Mouse (Mus musculus) adrenal gland, adult 2 months (tissue): ENCODE measurements around the gene Zfp689. TPM values are rescaled to one million over a fixed set of nuclear protein-coding genes. Genes with fewer than 3 reads are reported as not detected.
A peak's percentile ranks its signal among the peaks of the same experiment; 100 is the strongest.
"Not testable (repeated sequence)": the region's sequence is repeated elsewhere in the genome, so short reads cannot be mapped to it uniquely, and the experiment has no call there.

Experiments used
- DNase-seq: peaks from one replicate; pipeline ENCODE4 v3.0.0; 2021
- long read RNA-seq: library from polyadenylated mRNA; stranded (forward); transcript quantifications from one replicate; pipeline ENCODE4 v2.0.0, GENCODE M21; 2021
- polyA plus RNA-seq: library from polyadenylated mRNA; depleted of rRNA; stranded (reverse); fragments of >200 nt; gene quantifications from 2 replicates; pipeline ENCODE4 v1.2.3, GENCODE M21; 2012; rRNA removed
- total RNA-seq, 2 experiments: library from RNA; stranded (reverse); gene quantifications; 2 replicates each; pipeline ENCODE4 v1.2.3; 2021

Gene Zfp689
- total RNA-seq (1 to 10 TPM; 3.9 to 4.6 TPM), polyA plus RNA-seq (7.0 and 7.1 TPM in 2 replicates)
- long read RNA-seq, partial matches to known transcripts = 0 of 2 reads
- long read RNA-seq, other reads (novel, unspliced or antisense) = 1 of 2 reads

DNA sequence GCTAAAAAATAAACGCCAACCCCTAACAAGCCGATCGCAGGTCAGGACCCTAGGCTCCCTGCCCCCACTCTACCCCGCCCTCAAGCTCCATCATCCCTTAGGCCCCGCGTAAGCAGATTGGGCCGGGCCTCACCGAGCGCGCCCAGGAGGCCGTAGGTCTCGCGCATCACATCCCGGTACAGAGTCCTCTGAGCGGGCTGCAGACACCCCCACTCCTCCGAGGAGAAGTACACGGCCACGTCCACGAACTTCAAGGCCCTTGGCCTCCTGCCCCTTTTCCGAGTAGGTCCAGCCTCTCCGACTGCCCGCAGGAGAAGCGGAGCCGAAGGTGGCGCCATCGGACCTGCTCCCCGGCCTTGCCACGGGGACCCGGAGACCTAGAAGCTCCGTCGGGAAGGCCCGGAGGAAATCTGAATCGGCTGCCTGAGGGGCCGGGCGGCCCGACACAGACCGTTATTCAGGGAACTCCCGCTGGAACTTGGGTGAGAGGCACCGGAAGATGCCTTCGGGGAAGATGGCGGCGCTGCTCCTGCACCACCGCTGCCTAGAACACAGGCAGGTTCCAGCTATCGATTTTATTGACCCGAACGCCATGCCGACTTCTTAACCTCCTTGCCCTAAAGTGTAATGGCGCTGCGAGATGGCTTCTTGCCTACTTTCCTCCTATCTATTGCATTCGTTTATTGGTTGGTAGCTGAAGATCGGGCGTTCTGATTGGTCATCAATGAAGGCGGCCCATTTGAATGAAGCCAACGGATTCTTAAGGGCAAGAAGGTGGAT lies at the start of gene Zfp689:
Gene Zfp689 (minus strand): TSS at position 638 of the 780 bp plus-strand sequence.
- DNase-seq = peak; percentile 95

DNA sequence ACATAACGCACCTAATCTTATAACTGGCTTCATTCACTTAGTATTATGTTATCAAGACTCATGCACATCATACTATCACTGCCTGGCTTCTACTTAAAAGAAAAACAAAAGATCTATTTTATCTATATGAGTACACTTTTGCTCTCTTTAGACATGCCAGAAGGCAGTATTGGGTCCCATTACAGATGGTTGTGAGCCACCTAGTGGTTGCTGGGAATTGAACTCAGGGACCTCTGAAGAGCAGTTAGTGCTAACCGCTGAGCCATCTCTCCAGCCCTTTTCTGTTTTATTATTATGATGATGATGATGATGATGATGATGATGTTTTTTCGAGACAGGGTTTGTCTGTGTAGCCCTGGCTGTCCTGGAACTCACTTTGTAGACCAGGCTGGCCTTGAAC lies 49.4 kb upstream of the Zfp689 start:
- DNase-seq = peak; percentile 47

DNA sequence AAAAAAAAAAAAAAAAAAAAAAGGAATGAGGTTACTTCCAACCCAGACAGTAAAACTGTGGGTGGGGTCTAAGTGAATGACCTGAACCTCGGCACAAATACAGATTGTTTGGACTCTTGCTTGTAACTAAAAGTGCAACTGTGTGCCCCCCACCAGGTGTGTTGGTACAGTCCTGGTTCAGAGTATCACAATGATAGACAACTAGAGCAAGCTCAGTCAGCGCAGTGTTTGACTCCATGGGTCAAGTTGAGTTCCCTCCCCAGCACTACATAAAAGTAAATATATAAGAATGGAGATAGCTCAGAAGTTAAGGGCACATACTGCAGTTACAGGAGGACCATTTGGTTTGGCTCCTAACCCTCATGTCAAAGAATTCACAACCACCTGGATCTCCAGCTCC lies 48.4 kb upstream of the Zfp689 start:
- DNase-seq = no peak

GRCm38 (mm10) chr7:127494648-127495047 lies 45.7 kb upstream of the Zfp689 start:
- DNase-seq = no peak

- DNase-seq = no peak
These were observed 42.9 kb upstream of the Zfp689 start for GRCm38 (mm10) chr7:127491846-127492245.

DNA sequence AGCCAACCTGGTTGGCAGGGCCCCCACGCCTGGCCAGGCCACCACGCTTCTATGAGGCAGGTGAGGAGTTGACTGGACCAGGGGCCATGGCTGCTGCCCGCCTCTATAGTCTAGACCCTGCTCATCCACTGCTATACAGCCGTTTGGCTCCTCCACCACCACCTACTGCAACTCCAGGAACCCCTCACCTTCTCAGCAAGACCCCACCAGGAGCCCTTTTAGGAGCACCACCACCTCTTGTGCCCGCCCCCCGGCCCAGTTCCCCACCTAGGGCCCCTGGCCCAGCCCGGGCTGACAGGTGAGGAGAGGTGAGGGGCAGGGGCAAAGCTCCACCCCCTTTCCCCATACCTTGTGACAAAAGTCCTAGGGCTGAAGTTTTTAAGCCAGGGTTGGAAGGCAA lies 41.0 kb upstream of the Zfp689 start:
- no peak for DNase-seq

DNA sequence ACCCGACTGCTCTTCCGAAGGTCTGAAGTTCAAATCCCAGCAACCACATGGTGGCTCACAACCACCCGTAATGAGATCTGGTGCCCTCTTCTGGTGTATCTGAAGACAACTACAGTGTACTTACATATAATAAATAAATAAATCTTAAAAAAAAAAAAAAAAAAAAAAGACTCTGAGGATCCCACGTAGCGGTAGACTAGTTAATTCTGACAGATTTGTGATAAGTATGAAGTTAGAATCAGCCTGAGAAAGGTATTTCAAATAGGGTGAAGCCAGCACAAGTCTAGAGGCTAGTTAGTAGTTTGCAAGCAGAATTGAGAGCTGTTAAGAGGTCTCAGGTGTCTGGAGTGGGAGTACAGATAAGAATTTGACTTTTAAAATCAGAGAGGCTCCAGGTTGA lies 39.4 kb upstream of the Zfp689 start:
- DNase-seq = not testable (repeated sequence)

GRCm38 (mm10) chr7:127485416-127485815 lies 36.5 kb upstream of the Zfp689 start:
- no peak for DNase-seq

DNA sequence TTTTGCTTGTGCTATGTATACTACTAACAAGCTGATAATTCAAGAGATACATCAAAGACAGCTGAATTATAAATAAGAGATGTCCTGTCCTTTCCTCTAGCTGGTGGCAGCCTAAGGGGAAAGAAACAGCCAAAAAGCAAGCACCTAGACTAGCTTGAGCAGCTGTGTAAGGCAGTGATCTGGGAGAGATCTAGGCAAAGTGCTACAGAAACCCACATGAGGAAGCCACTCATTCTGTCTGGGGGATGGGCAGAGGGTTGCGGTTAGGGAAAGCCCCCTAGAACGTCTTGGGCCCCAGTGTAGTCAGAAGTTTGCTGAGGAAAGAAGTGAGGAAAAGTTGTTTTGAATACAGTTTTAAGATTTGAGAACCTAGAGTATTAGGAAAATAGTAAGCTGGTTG lies 31.4 kb upstream of the Zfp689 start:
- DNase-seq = no peak

GRCm38 (mm10) chr7:127479318-127480225 lies 30.6 kb upstream of the Zfp689 start:
- DNase-seq = peak; percentile 41

DNA sequence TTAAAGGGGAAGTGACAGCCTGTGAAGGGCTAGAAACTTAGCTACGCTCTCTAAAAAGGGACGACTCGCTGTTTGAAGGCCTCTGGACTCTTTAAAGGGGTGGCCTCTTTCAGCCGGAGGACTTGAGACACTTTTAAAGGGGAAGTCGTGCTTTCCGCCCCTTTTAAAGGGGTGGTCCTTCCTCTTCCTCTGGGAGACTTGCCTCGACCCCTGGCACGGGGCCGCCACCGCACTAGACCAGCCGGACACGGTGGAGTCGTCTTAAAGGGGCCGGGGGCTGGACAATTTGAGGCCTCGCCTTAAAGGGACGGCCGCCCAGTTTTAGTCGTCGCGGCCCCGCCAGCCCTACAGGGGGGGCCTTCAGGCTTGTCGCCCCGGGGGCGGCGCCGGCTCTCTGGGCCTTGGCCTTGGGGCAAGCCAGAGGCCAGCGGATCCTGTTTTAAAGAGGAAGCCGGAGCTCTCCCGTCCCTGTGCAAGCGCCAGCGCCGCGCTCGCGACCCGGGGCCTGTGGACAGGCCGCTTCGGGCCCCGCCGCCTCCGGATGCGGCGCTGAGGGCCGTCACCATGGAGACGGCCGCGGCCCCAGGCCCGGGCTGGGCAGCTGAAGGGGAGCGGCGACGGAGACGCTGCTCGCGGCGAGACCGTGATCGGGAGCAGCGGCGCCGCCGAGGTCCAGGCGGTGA lies 29.8 kb upstream of the Zfp689 start, which contains the start of gene Fbrs:
Gene Fbrs (plus strand): TSS at position 565 of the 683 bp plus-strand sequence.
- DNase-seq = peak; percentile 98

DNA sequence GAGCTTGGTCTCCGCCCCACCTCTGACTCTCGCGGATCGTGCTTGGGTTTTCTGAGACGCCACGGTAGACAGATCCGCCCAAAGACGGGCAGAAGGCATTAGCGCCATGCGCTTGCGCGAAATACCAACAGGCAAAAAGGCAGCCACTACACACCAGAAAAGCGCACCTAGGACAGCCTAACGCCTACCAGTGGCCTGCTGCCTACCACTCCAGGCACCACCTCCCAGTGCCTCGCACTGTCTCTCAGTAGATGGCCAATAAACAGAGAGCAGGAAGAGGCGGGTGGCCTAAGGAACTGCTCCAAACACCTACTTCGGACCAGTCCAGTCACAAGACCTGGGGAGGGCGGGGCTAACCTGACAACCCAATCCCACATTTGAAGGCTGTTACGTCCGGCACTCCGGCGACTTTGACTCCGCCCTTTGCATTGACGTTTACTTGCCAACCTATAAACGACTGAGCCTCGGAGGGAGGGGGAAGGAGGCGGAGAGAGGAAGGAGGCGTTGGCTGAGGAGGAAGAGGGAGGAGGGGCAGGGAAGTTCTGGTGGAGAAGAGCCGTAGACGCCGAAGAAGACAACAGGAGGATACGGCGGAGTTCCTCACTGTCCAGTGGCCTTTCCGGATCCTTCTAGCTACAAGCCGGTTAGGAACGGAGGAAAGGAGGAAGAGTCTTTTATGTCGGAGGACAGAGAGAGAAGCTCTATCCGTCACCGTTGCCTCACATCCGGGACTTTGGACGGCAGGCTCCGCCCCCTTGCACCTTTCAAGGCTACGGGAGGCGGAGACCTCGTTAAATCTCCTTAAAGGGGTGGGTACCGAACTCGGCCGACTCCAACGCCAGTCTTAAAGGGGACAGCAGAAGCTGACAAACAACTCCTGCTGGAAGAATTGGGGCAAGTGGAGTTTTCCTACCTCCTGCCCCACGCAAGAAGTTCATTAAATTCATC lies 29.0 kb upstream of the Zfp689 start:
- DNase-seq = peak; percentile 99

DNA sequence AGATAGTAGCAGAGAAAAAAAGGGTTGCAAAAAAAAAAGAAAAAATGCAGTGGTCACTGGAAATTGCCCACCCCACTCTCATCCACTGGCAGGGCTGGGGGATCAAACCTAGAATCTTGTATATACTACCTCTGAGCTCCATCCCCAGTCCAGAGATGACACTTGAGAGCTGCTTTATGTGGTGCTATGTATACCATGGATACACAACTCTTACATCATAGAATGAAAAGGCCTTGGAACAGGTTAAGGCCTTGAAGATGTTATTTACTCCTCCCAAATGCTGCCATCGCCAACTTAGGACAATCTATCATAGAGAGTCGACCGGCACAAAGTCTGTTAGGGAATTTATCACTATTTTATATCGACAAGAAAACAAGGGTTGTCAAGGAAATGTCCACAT lies 27.9 kb upstream of the Zfp689 start:
- DNase-seq = no peak

- no peak for DNase-seq
These were observed 27.4 kb upstream of the Zfp689 start for GRCm38 (mm10) chr7:127476336-127476735.

DNA sequence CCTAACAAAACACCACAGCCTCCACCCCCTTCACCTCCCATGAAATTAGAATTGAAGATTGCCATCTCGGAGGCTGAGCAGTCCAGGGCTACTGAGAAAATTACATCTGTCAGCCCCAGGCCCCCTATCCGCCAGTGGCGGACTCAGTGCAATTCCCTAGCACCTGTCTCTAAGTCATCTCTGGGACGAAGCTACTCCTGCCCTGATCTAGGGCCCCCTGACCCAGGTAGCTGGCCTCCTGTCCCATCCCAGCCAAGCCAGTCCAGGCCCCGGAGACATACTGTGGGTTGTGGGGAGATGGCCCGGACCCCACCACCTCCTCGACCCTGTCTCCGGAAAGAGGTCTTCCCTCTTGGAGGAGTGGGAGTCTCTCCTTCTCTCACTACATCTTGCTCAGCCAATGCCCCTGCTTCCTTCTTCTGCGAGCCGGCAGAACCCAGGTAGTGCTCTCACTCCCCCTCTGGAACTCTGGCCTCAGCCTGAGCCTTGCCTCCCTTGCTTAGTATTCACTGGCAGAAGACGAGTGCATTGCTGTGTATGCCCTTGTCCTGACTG lies 26.3 kb upstream of the Zfp689 start:
- DNase-seq = no peak

- no peak for DNase-seq
These were observed 25.6 kb upstream of the Zfp689 start for GRCm38 (mm10) chr7:127474378-127475070.

DNA sequence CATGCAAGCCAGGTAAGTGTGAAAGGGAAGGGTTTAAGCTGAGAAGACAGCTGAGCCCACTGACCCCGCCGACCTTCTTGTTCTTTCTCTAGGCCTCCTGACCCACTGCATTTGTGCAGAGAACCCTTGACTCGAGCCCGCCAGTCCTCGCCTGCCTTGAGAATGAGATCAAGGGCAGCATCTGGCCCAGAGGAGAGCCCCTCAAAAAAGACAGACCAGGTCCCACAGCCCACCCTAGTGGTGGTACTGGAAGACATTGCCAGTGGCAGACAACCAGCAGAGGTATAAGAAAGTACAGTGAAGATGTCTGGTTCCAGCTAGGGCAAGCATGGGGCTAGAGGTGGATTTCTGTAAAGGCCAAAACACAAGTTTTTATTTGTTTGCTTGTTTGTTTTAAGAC lies 24.7 kb upstream of the Zfp689 start:
- no peak for DNase-seq

DNA sequence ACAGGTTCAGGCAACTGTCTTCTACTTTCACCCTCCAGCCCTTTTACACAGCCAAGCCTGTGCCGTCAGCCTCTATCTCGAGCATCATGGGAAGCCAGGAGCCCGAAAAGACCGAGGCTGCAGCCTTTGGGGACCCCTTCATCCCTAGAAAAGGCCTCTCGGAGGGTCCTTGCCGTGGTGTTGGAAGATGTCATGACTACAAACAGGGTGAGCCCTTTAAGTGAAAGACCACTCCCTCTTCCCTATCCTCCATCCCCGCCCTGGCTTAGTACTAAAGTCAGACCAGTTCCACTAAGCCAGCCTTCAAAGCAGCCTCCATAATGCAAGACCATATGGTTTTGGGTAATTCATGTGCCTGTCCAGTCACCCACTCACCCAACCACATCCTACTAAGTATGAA lies 23.1 kb upstream of the Zfp689 start:
- no peak for DNase-seq

DNA sequence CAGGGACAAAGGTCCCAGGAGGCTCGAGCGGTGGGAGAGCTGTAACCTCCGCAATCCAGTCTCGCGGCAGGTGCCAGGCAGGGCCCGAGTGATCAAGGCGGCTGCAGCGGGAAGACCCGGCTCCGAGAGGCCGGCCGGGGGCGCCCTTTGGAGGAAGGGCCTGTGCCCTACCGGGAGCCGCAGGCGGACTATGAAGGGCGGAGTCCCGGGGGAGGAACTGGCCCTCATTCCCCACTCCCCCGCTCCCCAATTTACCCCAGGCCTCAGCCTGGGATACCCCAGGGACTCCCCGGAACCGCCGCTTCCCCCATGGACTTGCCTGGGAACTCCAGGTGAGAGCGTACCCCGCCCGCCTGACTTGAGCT lies 22.7 kb upstream of the Zfp689 start:
- DNase-seq = peak; percentile 79
